Mouse (Mus musculus) E14TG2a.4 (cell line): ENCODE measurements around the gene Ric8b.

Experiments
- CTCF ChIP-seq: conservative IDR thresholded peaks from 2 replicates; pipeline ENCODE4 v1.5.1; 2014; ENCODE audit warnings: low read length
- NANOG ChIP-seq: IDR thresholded peaks from 2 replicates; pipeline ENCODE4 v1.6.1; 2014; ENCODE audit warnings: borderline replicate concordance, low read length, mixed read lengths

DNA sequence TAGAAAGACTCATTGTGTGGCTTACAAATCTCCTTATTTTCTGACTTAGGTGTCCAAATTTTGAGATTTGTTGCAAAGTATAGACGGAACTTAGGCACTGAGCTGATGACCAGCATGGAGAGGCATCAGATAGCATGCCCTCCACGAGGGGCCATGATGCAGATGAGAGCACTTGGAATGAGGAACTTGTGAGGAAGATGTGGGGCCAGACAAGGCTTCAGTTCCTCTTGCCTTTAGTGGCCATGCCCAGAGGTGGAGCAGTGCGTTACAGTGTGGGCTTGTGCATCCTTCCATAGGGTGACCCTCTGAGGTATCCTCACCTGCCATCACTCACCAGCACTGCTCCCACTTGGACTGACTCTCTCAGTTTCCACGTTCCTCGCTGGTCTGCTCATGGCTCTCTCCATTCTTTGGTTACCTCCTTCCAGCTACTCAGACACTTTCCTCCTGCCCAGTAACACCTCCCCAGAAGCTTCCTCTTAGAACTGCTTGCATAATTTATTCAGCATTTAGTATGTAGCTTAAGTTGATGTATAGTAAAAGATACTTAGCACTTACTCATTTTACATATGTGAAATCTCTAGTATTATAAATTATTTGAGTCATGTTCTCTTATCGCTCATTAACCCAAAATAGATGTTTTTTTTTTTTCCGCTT, 18.3 kb downstream of the Ric8b start:
- TF ChIP-seq CTCF (no peak), NANOG (no peak)
